Mouse (Mus musculus) hindbrain, embryonic 10.5 days (tissue): ENCODE measurements around the gene Ubr4. TPM values are rescaled to one million over a fixed set of nuclear protein-coding genes. Genes with fewer than 3 reads are reported as not detected.

Experiments used
- DNase-seq: peaks from one replicate; pipeline ENCODE4 v3.0.0-alpha.2; 2017; ENCODE audit warnings: low spot score
- H3K27ac ChIP-seq: fragments of 300-500 bp; sonication (generic); 2 replicates; pipeline ENCODE4 v1.5.1; 2016; ENCODE audit warnings: mild to moderate bottlenecking, moderate library complexity
- H3K27me3 ChIP-seq: fragments of 300-500 bp; sonication (generic); 2 replicates; pipeline ENCODE4 v1.6.1; 2016; ENCODE audit warnings: mild to moderate bottlenecking; ENCODE audit not compliant: poor library complexity, insufficient read depth, severe bottlenecking
- H3K36me3 ChIP-seq: fragments of 300-500 bp; sonication (generic); 2 replicates; pipeline ENCODE4 v1.6.1; 2016; ENCODE audit warnings: mild to moderate bottlenecking, moderate library complexity
- H3K4me1 ChIP-seq: fragments of 300-500 bp; sonication (generic); replicated peaks from 2 replicates; pipeline ENCODE4 v1.6.1; 2016; ENCODE audit warnings: mild to moderate bottlenecking
- H3K4me3 ChIP-seq: fragments of 300-500 bp; sonication (generic); 2 replicates; pipeline ENCODE4 v1.5.1; 2016; ENCODE audit warnings: mild to moderate bottlenecking, moderate library complexity
- H3K9me3 ChIP-seq: fragments of 300-500 bp; sonication (generic); 2 replicates; pipeline ENCODE4 v1.6.1; 2016; ENCODE audit warnings: mild to moderate bottlenecking, moderate library complexity
- WGBS: fragments of 180-500 bp; shearing (Covaris S2); methylation state at CpG from one replicate; pipeline ENCODE4 v1.1.7; 2016; 5-methylcytosine and 5-hydroxymethylcytosine counted together
- polyA plus RNA-seq: library from polyadenylated mRNA; unstranded; fragments of >200 nt; fragmentation: Nextera tagmentation; extraction: Ambion mirVana; gene quantifications from 2 replicates; pipeline ENCODE4 v1.2.1, GENCODE M21; 2016

Ubr4 gene
- polyA plus RNA-seq, 1 experiment from 2014 or later: 64.3 TPM

GRCm38 (mm10) chr4:139335507-139335906 is 16.9 kb upstream of the Ubr4 start:
- no peaks in the 10 kb centered on the region for H3K9me3 ChIP-seq
- H3K27me3 ChIP-seq: peaks cover 27% of the 10 kb centered on the region; the same call in 1 of the 2 replicates
- H3K36me3 ChIP-seq: no peaks in the 10 kb centered on the region
- no peak for DNase-seq
- peaks cover 11% of the 10 kb centered on the region for H3K4me1 ChIP-seq
- 71% methylated on average over 7 of the region's 7 CpGs for WGBS
- no peak overlapping the region for H3K4me3 ChIP-seq
- no peak overlapping the region for H3K27ac ChIP-seq

GRCm38 (mm10) chr4:139336822-139337483 is 15.5 kb upstream of the Ubr4 start:
- peaks cover 19% of the 10 kb centered on the region; the same call in 1 of the 2 replicates for H3K27me3 ChIP-seq
- peak; percentile 79 for DNase-seq
- 24% methylated on average over 24 of the region's 24 CpGs for whole genome bisulfite sequencing
- H3K9me3 ChIP-seq: no peaks in the 10 kb centered on the region
- H3K27ac ChIP-seq: peak overlapping the region; percentile 57; the same call in 1 of the 2 replicates
- H3K4me1 ChIP-seq: peaks cover 5% of the 10 kb centered on the region
- H3K36me3 ChIP-seq: no peaks in the 10 kb centered on the region
- peak overlapping the region; percentile 38 for H3K4me3 ChIP-seq

- Histone ChIP-seq H3K27me3 (peaks cover 19% of the 10 kb centered on the region; the same call in 1 of the 2 replicates), H3K9me3 (no peaks in the 10 kb centered on the region), H3K36me3 (no peaks in the 10 kb centered on the region), H3K4me1 (peaks cover 5% of the 10 kb centered on the region), H3K27ac (no peak overlapping the region), H3K4me3 (no peak overlapping the region)
- no peak for DNase-seq
- 55% methylated on average over 33 of the region's 33 CpGs for WGBS
These were observed 14.3 kb upstream of the Ubr4 start for GRCm38 (mm10) chr4:139338145-139338544.

DNA sequence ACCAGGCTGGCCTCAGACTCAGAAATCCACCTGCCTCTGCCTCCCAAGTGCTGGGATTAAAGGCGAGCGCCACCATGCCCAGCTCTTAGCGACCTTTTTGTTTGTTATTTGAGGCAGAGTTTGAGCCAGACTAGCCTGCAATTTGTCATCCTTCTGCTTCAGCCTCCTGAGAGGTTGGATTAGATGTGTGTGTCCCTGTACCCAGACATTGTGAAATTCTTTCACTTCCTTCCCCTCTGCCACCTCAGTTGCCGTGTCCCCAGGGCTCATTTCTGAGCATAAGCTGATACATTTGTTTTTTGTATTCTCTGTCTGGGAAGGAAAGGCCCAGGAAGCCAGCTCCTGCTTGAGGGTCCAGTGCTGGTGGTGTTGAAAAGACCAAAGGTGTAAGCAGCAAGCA is 11.6 kb upstream of the Ubr4 start:
- Histone ChIP-seq H3K27ac (no peak overlapping the region), H3K4me3 (no peak overlapping the region), H3K9me3 (no peaks in the 10 kb centered on the region), H3K4me1 (peaks cover 5% of the 10 kb centered on the region), H3K36me3 (peaks cover 15% of the 10 kb centered on the region), H3K27me3 (peaks cover 19% of the 10 kb centered on the region; the same call in 1 of the 2 replicates)
- no peak for DNase-seq
- WGBS: 85% methylated on average over 4 of the region's 4 CpGs

GRCm38 (mm10) chr4:139341556-139342233 is 10.7 kb upstream of the Ubr4 start:
- no peak overlapping the region for H3K27ac ChIP-seq
- no peak for DNase-seq

GRCm38 (mm10) chr4:139343718-139344117 is 8.7 kb upstream of the Ubr4 start:
- no peaks in the 10 kb centered on the region for H3K4me1 ChIP-seq
- H3K27me3 ChIP-seq: no peaks in the 10 kb centered on the region
- DNase-seq: no peak
- H3K27ac ChIP-seq: no peak overlapping the region
- no peak overlapping the region for H3K4me3 ChIP-seq
- 83% methylated on average over 5 of the region's 5 CpGs for WGBS
- H3K36me3 ChIP-seq: peaks cover 44% of the 10 kb centered on the region
- no peaks in the 10 kb centered on the region for H3K9me3 ChIP-seq

More at GRCm38 (mm10) chr4:139341556-139342233, 10.7 kb upstream of the Ubr4 start:
- Histone ChIP-seq H3K27me3 (peaks cover 18% of the 10 kb centered on the region; the same call in 1 of the 2 replicates), H3K36me3 (peaks cover 23% of the 10 kb centered on the region), H3K9me3 (no peaks in the 10 kb centered on the region), H3K4me3 (no peak overlapping the region), H3K4me1 (peaks cover 5% of the 10 kb centered on the region)
- WGBS: 79% methylated on average over 7 of the region's 7 CpGs

- H3K36me3 ChIP-seq: peaks cover 60% of the 10 kb centered on the region
- H3K27ac ChIP-seq: no peak overlapping the region
- WGBS: 74% methylated on average over 23 of the region's 23 CpGs
- DNase-seq: no peak
- H3K9me3 ChIP-seq: no peaks in the 10 kb centered on the region
- H3K27me3 ChIP-seq: no peaks in the 10 kb centered on the region
- no peak overlapping the region for H3K4me3 ChIP-seq
- peaks cover 3% of the 10 kb centered on the region for H3K4me1 ChIP-seq
These were observed 6.9 kb upstream of the Ubr4 start for GRCm38 (mm10) chr4:139345416-139346019.

- H3K36me3 ChIP-seq: peaks cover 64% of the 10 kb centered on the region
These were observed 423 bp downstream of the Ubr4 start for GRCm38 (mm10) chr4:139352832-139353231.

DNA sequence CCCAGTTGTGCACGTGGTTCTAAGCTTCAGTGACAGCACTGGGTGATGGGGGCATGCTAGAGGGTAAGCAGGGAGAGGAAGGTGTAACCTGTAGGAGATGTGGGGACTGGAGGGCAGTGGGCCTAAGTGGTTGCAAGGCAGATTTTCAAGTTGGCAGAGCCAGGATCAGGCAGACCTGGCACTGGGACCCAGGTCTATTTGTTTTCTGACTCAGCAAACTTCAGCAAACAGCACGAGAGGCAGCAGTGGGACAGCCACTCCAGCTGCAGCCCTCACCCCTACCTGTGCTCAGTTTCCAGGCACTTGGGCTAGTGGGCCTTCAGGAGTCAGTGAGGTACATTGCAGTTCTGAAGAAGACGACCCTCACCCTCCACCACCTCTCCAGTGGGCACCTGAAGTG is 4.8 kb downstream of the Ubr4 start:
- H3K27ac ChIP-seq: no peak overlapping the region
- H3K27me3 ChIP-seq: no peaks in the 10 kb centered on the region
- H3K36me3 ChIP-seq: peaks cover 81% of the 10 kb centered on the region
- no peaks in the 10 kb centered on the region for H3K9me3 ChIP-seq
- no peak overlapping the region for H3K4me3 ChIP-seq
- DNase-seq: no peak
- H3K4me1 ChIP-seq: peaks cover 9% of the 10 kb centered on the region
- WGBS: 94% methylated on average over 3 of the region's 3 CpGs

More at GRCm38 (mm10) chr4:139352832-139353231, 423 bp downstream of the Ubr4 start:
- no peak for DNase-seq
- WGBS: under 1% methylated on average over 7 of the region's 7 CpGs
- Histone ChIP-seq H3K4me3 (peak overlapping the region; percentile 81), H3K4me1 (peaks cover 23% of the 10 kb centered on the region), H3K9me3 (no peaks in the 10 kb centered on the region), H3K27ac (peak overlapping the region; percentile 99), H3K27me3 (no peaks in the 10 kb centered on the region)

GRCm38 (mm10) chr4:139360761-139361548 is 8.5 kb downstream of the Ubr4 start:
- H3K4me3 ChIP-seq: no peak overlapping the region
- H3K9me3 ChIP-seq: no peaks in the 10 kb centered on the region
- no peak for DNase-seq
- peaks cover 99% of the 10 kb centered on the region for H3K36me3 ChIP-seq
- H3K4me1 ChIP-seq: no peaks in the 10 kb centered on the region
- no peaks in the 10 kb centered on the region for H3K27me3 ChIP-seq
- H3K27ac ChIP-seq: no peak overlapping the region
- 93% methylated on average over 11 of the region's 11 CpGs for WGBS

GRCm38 (mm10) chr4:139367336-139367735 is 14.9 kb downstream of the Ubr4 start:
- H3K27me3 ChIP-seq: no peaks in the 10 kb centered on the region
- no peak overlapping the region for H3K4me3 ChIP-seq
- DNase-seq: no peak
- 96% methylated on average over 3 of the region's 3 CpGs for WGBS
- no peaks in the 10 kb centered on the region for H3K4me1 ChIP-seq
- no peaks in the 10 kb centered on the region for H3K9me3 ChIP-seq
- H3K27ac ChIP-seq: no peak overlapping the region
- H3K36me3 ChIP-seq: peaks cover 98% of the 10 kb centered on the region

DNA sequence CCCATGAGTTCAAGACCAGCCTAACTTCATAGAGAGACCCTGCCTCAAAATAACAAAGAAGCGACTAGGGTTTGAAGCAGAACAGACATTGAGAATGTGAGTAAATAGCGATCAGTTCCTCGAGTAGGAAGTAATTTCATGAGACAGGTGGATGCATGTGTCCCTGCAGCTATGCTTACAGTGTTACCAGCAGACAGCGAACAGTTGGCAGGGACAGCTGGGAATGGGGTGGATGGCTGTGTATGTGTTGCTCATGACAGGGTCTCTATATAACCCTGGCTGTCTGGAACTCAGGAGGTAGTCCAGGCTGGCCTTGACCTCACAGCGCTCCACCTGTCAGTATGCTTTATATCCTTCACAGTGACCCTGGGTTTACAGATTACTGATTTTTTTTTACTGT is 15.6 kb downstream of the Ubr4 start:
- WGBS: 94% methylated on average over 5 of the region's 5 CpGs
- Histone ChIP-seq H3K27ac (no peak overlapping the region), H3K9me3 (no peaks in the 10 kb centered on the region), H3K4me1 (no peaks in the 10 kb centered on the region), H3K4me3 (no peak overlapping the region), H3K27me3 (no peaks in the 10 kb centered on the region), H3K36me3 (peaks cover 98% of the 10 kb centered on the region)
- no peak for DNase-seq
